Mouse (Mus musculus): ENCODE measurements around the gene Vps13a. TPM values are rescaled to one million over a fixed set of nuclear protein-coding genes. Genes with fewer than 3 reads are reported as not detected.

Vps13a gene
- total RNA-seq, 1 experiment from 2014 or later: 48.0 TPM

DNA sequence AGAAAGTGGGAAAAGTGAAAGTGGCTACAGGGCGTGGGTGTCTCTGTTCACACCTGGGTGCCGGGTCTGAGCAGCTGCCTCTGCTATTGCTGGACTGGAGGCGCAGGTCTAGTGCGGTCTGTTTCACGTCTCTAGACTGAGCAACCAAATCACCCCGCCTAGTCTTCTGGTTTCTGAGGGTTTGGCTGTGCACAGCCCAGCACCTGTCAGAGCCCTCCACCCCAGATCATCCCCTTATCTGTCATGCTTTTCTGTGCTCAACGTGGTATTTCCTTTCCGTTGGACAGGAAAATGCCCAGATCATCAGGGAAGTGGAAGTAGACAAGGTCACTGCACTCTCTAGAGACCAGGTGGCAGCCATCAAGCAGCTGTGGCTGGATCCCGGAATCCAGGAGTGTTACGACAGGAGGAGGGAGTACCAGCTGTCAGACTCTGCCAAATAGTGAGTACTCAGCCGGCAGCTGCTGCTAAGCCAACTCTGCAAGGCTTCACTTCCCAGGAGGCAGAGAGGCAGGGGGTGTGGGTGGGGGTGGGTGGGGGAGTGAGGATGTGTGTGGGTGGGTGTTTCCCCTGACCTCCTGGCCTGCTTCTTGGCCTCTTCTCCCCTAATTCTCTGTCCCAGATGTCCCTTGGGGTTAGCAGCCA, 182.0 kb downstream of the Vps13a start:
- ATAC-seq (replicated peaks; ENCODE audit: insufficient number of reproducible peaks, low FRiP score, low TSS enrichment, poor library complexity, severe bottlenecking): no peak

DNA sequence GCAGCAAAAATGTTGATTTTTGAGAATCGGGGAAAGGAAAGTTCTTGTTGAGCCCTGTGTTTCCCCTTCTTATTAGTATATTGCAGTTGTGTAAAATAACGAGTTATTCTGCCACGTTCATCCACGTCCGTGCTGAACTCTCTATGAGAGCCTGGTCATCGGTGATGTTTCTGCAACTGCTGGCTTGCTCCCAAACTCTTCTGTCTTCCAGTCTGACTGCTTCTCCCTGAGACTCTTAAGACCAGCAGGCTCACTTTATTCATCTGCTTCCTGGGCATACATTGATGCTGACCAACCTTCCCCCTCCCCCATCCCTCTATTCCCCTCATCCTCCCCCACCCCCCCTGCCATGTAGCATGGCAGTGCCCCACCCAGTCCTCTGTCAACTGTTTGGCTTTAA, 183.5 kb downstream of the Vps13a start:
- ATAC-seq (replicated peaks; ENCODE audit: insufficient number of reproducible peaks, low FRiP score, low TSS enrichment, poor library complexity, severe bottlenecking): no peak

DNA sequence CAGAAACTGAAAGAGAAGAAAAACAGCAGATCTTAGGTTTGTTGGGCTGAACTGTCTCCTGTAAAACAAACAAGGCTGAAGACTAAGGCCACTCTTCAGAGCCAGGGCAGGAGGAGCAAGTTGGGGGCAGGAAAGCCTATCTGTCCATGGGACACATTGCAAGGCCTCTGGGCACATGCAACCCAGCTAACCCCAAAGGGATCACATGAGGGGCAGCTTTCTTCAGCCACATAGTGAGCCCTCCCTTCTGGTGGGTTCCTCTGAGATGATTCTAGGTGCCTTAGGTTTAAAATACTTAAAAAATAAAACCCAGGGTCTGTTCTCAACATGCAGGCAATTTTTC, 186.8 kb downstream of the Vps13a start:
- ATAC-seq (replicated peaks; ENCODE audit: insufficient number of reproducible peaks, low FRiP score, low TSS enrichment, poor library complexity, severe bottlenecking): no peak

DNA sequence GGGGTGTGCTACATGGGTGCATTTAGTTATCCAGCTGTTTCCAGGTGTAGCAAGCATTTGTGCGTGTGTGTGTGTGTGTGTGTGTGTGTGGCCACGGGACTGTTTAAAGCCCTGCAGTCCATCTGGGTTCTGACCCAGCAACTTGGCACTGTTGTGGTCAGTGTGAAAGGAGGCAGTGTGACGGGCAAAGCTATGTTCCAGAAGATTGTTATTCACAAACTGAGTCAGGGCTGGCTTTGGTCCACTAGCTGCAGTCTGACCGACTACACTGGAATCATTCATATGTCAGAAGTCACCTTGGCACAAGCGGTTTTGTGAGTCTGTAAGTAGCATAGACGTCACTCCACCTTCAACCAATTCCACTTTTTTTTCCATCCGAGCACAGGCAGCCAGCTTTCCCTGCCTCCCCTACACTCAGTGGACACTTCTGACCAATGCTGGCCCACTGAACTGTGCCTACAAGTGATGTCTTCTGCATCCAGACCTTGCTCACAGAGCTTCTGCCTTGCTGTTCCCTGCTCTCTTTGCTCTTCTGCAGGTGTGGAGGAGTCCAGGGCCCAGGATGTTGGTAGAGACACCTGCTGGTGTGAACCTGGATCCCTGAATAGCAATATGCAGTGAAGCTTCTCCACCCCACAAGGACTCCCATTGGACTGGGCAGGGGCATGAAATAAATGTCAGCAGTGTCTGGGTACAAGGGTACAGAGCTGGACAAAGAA, 187.3 kb downstream of the Vps13a start:
- ATAC-seq (replicated peaks; ENCODE audit: insufficient number of reproducible peaks, low FRiP score, low TSS enrichment, poor library complexity, severe bottlenecking): no peak

DNA sequence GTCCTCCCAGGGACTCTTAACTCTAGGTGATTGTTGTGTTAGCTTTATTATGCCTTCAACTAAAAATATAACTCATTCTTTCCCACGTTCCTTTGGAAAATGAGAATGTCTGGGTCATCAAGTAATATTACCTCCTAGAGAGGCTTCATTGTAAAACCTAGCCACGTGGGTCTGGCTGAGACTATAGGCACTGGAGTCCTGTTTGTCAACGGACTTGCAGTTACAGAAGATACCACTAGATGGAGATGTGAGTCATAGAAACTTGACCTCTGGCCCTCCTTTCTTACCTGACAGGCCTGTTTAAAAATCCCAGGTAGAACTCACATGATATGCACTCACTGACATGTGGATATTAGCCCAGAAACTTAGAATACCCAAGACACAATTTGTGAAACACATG, 195.4 kb downstream of the Vps13a start:
- no peak for ATAC-seq (replicated peaks; ENCODE audit: insufficient number of reproducible peaks, low FRiP score, low TSS enrichment, poor library complexity, severe bottlenecking)

DNA sequence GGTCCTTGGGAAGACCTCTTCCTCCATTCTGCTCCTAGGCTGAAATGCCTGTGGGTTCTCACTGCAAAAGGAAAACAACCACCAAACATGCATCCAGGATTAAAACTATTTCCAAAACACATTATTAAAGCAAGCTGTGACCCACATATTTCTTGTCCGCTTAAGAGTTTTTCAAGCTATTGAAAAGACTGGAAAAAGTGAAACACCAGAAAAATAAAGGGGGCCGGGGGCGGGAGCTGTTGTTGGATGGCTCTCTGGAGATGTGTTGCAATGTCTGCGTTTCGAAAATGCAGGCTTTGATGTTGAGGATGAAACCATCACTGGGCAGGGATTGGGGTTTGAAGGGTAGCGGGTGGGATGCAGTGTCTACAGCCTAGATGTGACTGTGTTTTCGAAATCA, 196.2 kb downstream of the Vps13a start:
- ATAC-seq (replicated peaks; ENCODE audit: insufficient number of reproducible peaks, low FRiP score, low TSS enrichment, poor library complexity, severe bottlenecking): no peak

DNA sequence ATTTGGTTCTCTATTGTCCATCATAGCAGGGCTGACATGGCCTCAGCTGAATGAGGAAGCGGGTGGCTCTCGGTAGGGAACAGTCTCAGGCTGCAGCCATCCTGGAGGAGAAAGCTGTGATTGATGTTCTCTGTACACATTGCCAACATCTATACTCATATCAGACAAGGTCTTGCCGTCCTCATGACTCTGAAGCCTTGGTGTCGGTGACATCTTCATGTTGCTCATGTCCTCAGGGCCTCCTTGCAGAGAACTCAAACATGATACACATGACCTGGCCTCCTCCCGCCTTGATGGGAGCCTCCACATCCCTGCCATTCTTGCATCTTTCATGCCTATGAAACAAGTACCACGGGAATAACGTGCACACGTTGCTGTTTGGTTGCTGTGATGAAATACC, 200.2 kb downstream of the Vps13a start:
- no peak for ATAC-seq (replicated peaks; ENCODE audit: insufficient number of reproducible peaks, low FRiP score, low TSS enrichment, poor library complexity, severe bottlenecking)

DNA sequence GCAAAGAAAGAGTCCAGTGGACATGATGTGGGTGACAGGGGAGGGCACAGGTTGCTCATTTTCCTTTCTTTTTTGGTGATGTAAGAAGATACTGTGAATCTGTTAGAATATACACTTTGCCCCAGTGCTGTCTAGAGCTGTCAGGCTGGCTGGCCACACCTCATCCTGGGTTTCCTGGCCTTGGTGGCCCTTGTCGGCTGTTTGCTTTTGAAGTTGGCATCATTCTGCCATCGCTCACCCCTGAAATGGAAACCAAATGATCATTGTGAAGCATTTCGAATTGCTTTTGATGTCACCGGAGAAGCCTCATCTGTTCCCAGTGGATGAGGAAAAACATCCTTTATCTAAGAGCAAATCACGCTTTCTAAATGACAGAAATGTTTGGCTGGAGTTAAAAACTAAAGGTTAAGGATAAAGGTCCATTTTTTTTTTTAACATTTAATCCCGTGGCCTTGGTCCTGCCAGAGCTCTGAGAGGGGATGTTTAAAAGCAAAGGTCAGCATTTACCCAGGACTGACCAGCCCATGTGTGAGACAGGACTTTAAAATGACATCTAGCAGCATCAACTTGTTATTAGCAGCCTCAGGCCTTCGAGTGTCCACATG, 201.0 kb downstream of the Vps13a start:
- no peak for ATAC-seq (replicated peaks; ENCODE audit: insufficient number of reproducible peaks, low FRiP score, low TSS enrichment, poor library complexity, severe bottlenecking)

DNA sequence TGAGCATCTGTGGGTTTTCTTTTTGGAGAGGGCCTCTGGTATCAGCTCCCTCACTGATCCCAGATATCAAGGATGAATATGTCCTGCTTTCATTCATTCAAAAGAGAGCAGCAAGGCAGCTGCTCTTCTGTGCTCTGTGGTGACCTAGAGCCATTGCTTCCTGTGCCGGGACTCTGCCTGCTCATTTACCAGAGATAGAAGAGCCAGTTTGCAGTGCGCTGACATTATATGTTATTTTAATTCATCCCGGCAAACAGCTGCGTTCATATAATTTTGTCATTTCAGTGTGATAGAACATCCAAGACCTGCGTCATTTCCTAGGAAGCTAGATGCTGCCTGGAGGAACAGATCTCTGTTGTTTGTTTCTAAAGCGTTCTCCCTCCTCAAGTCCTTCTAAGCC, 203.9 kb downstream of the Vps13a start:
- ATAC-seq (replicated peaks; ENCODE audit: insufficient number of reproducible peaks, low FRiP score, low TSS enrichment, poor library complexity, severe bottlenecking): no peak

Other genes with a start within 250 kb of the Vps13a start
- gene Foxb2, start 92.9 kb upstream of the Vps13a start, total RNA-seq (2017): not detected in 3 replicates
- 2.6 TPM in 1 of 3 replicates, not detected in the others for gene Prune2, start 175.2 kb upstream of the Vps13a start, total RNA-seq (2017)